Mouse (Mus musculus) spleen, adult 12 weeks (tissue): ENCODE results near the gene Spint1.

Source experiments
- DNase-seq: peaks from one replicate; pipeline ENCODE4 v3.0.0; 2022; ENCODE audit warnings: low spot score

Gene Spint1

GRCm38 (mm10) chr2:119242548-119242947 lies 5.4 kb downstream of the Spint1 start:
- DNase-seq: no peak

GRCm38 (mm10) chr2:119245246-119245645 lies 8.1 kb downstream of the Spint1 start:
- DNase-seq: no peak

GRCm38 (mm10) chr2:119247904-119248303 lies 10.7 kb downstream of the Spint1 start:
- DNase-seq: no peak

GRCm38 (mm10) chr2:119249592-119250061 lies 12.5 kb downstream of the Spint1 start:
- no peak for DNase-seq

GRCm38 (mm10) chr2:119250377-119250776 lies 13.2 kb downstream of the Spint1 start:
- DNase-seq: no peak

- peak; percentile 76 for DNase-seq
Measured at GRCm38 (mm10) chr2:119250826-119251478, 13.8 kb downstream of the Spint1 start.

GRCm38 (mm10) chr2:119254976-119255375 lies 17.8 kb downstream of the Spint1 start:
- DNase-seq: no peak

- no peak for DNase-seq
Measured at GRCm38 (mm10) chr2:119260518-119260917, 23.4 kb downstream of the Spint1 start.

- DNase-seq: no peak
Measured at GRCm38 (mm10) chr2:119261326-119261725, 24.2 kb downstream of the Spint1 start.

GRCm38 (mm10) chr2:119262978-119263377 lies 25.8 kb downstream of the Spint1 start:
- DNase-seq: no peak

- DNase-seq: no peak
Measured at GRCm38 (mm10) chr2:119263813-119264212, 26.7 kb downstream of the Spint1 start.

- no peak for DNase-seq
Measured at GRCm38 (mm10) chr2:119270286-119270642, 33.1 kb downstream of the Spint1 start.

- DNase-seq: no peak
Measured at GRCm38 (mm10) chr2:119270643-119271331, 33.6 kb downstream of the Spint1 start, which contains the start of gene Rhov. TSS of gene Rhov (minus strand) at chr2:119271272.

GRCm38 (mm10) chr2:119274126-119274525 lies 37.0 kb downstream of the Spint1 start:
- DNase-seq: no peak

- no peak for DNase-seq
Measured at GRCm38 (mm10) chr2:119276926-119277325, 39.8 kb downstream of the Spint1 start.

GRCm38 (mm10) chr2:119277810-119278209 lies 40.6 kb downstream of the Spint1 start:
- DNase-seq: no peak

- DNase-seq: no peak
Measured at GRCm38 (mm10) chr2:119281899-119282565, 44.9 kb downstream of the Spint1 start.

GRCm38 (mm10) chr2:119287372-119287771 lies 50.2 kb downstream of the Spint1 start:
- no peak for DNase-seq

GRCm38 (mm10) chr2:119288270-119288882 lies 51.2 kb downstream of the Spint1 start, which contains the start of gene Vps18:
TSS of gene Vps18 (plus strand) at chr2:119288740.
- DNase-seq: peak; percentile 96

- peak; percentile 23 for DNase-seq
Measured at GRCm38 (mm10) chr2:119289014-119289416, 51.9 kb downstream of the Spint1 start.

GRCm38 (mm10) chr2:119292281-119292680 lies 55.1 kb downstream of the Spint1 start:
- no peak for DNase-seq

- no peak for DNase-seq
Measured at GRCm38 (mm10) chr2:119292852-119293251, 55.7 kb downstream of the Spint1 start.
